Comparison of ENCODE assay signal across 10 mouse cellular contexts in the genomic region with DNA sequence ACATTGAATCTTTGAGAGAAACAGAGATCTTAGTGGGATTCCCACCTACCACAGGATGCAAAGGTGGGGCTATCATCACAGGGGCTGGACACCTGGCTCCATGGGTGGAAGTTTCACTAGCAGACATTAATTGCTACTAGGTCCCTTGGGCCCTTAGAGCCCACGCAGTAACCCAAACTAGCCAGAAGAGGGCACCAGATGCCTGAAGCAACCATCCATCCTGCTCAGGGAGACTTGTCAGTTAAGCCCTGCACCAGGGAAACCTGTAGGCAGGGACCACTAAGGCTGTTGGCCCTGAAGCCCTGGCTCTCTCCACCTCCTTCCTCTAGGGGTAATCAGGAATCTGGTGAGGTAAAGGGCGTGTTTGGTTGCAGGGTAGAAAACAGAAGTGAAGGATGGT. TPM values are rescaled to one million over a fixed set of nuclear protein-coding genes. Genes with fewer than 3 reads are reported as not detected.
DNase-seq lines count a peak whose midpoint lies in the region; ATAC-seq lines count a peak whose summit lies in the region.
"Had no signal": no experiment of that assay in that cellular context is flagged by ENCODE, and none has a peak within 500 bp of the region (broad histone marks: within the 10 kb centered on the region; RNA-seq: fewer than 3 reads in every experiment).

No protein-coding gene starts in this region.

- ATAC-seq in limb, embryonic 11.5 days (ENCODE audit: insufficient number of reproducible peaks, low FRiP score, low TSS enrichment, low read depth) = no peak

- no peak overlapping the region for H3K4me3 ChIP-seq in limb, embryonic 11.5 days (ENCODE audit: low read depth, low read length)
- H3K4me3 ChIP-seq: heart, embryonic 15.5 days; neural tube, embryonic 13.5 days had no signal

- H3K4me2 ChIP-seq in limb, embryonic 11.5 days (ENCODE audit: low read depth, severe bottlenecking) = no peak overlapping the region
- H3K4me2 ChIP-seq: heart, embryonic 15.5 days; neural tube, embryonic 13.5 days had no signal

- no peak overlapping the region for H3K27ac ChIP-seq in limb, embryonic 11.5 days (replicated peaks; ENCODE audit: low read depth, low read length)
- H3K27ac ChIP-seq: heart, embryonic 15.5 days; neural tube, embryonic 13.5 days had no signal

- H3K9ac ChIP-seq in limb, embryonic 11.5 days (ENCODE audit: low read length) = no peak overlapping the region
- H3K9ac ChIP-seq: heart, embryonic 15.5 days; neural tube, embryonic 13.5 days had no signal

- DNase-seq in adrenal gland, adult (ENCODE audit: inconsistent age in 2 of 2, low spot score in 1 of 2) = peak; percentile 51 to 78
- DNase-seq in adrenal gland, postnatal 4 days (ENCODE audit: low spot score in 2 of 2) = no peak
- peak; percentile 51 for DNase-seq in ovary, postnatal 14 days (ENCODE audit: low spot score)
- no peak for DNase-seq in ovary, adult 18-20 months (ENCODE audit: low spot score)
- DNase-seq in cerebellum, adult 9-11 months = peak; percentile 21
- DNase-seq in heart, postnatal 36 days = peak; percentile 59 to 62
- DNase-seq in limb, embryonic 11.5 days (ENCODE audit: low spot score) = peak; percentile 58
- peak; percentile 33 for DNase-seq in splenic B cell, adult 2 months (ENCODE audit: low read depth, low spot score)

- 2% methylated on average over 2 of the region's 2 CpGs for WGBS in limb, embryonic 11.5 days

- no peaks in the 10 kb centered on the region for H3K27me3 ChIP-seq in limb, embryonic 11.5 days (ENCODE audit: control insufficient read depth, insufficient read depth, low read length)
- H3K27me3 ChIP-seq in splenic B cell, adult 2 months (ENCODE audit: control insufficient read depth, insufficient read depth, low read length, poor library complexity, severe bottlenecking) = no peaks in the 10 kb centered on the region
- H3K27me3 ChIP-seq: neural tube, embryonic 13.5 days had no signal

- intact Hi-C loops in heart, postnatal 36 days (cut with DNase I) = loop anchor here (1.0 to 2.0 kb wide), 3 partner anchors 20 to 256 kb away; no protein-coding TSS in a partner anchor

- no peaks in the 10 kb centered on the region for H3K4me1 ChIP-seq in limb, embryonic 11.5 days (ENCODE audit: control insufficient read depth, insufficient read depth, low read length)

- no peaks in the 10 kb centered on the region for H3K9me3 ChIP-seq in limb, embryonic 11.5 days (ENCODE audit: control insufficient read depth, low read length)
- H3K9me3 ChIP-seq: heart, embryonic 15.5 days; neural tube, embryonic 13.5 days had no signal

- no peaks in the 10 kb centered on the region for H3K36me3 ChIP-seq in limb, embryonic 11.5 days (ENCODE audit: control insufficient read depth, insufficient read depth, low read length)
- no peaks in the 10 kb centered on the region for H3K36me3 ChIP-seq in splenic B cell, adult 2 months (ENCODE audit: control insufficient read depth, insufficient read depth, low read length, poor library complexity, severe bottlenecking)
- H3K36me3 ChIP-seq: heart, embryonic 15.5 days; neural tube, embryonic 13.5 days had no signal

RNA-seq across cellular contexts. Expression of a gene that starts 8.5 kb away (rescaled TPM):
- total RNA-seq in adrenal gland, postnatal 4 days (2021) = 1 to 10 TPM; 1.6 to 2.2 TPM
- total RNA-seq in heart, postnatal 36 days (2021) = under 1 TPM; 0.61 to 0.70 TPM
- 0.08 and 0.17 TPM in 2 replicates for polyA plus RNA-seq in limb, embryonic 11.5 days (2014; fragmentation: Nextera tagmentation; extraction: Ambion mirVana)

RNA-seq across cellular contexts. Expression of a gene that starts 46.6 kb away (rescaled TPM):
- not detected for total RNA-seq in adrenal gland, postnatal 4 days (2021)
- not detected for total RNA-seq in heart, postnatal 36 days (2021)
- polyA plus RNA-seq in limb, embryonic 11.5 days (2014; fragmentation: Nextera tagmentation; extraction: Ambion mirVana) = not detected in 2 replicates
- polyA plus RNA-seq: heart, embryonic 15.5 days; neural tube, embryonic 13.5 days had no signal

Comparison
In these comparisons a context has a peak if more than half of its experiments do, and no peak if none do; other contexts are left out.
1. DNase-seq: peak in adrenal gland, adult (2 of 2), ovary, postnatal 14 days (single experiment), cerebellum, adult 9-11 months (single experiment), heart, postnatal 36 days (2 of 2), limb, embryonic 11.5 days (single experiment) and splenic B cell, adult 2 months (single experiment); none in adrenal gland, postnatal 4 days (0 of 2) and ovary, adult 18-20 months (single experiment).